Mouse (Mus musculus) lung, postnatal 0 days (tissue): ENCODE measurements around the gene Wipf2. TPM values are rescaled to one million over a fixed set of nuclear protein-coding genes. Genes with fewer than 3 reads are reported as not detected.
A peak's percentile ranks its signal among the peaks of the same experiment; 100 is the strongest.

Experiments
- ATAC-seq: fragments of 200-750 bp; cut with Nextera tagmentation; 2 replicates; pipeline ENCODE4 v1.8.0; 2017; ENCODE audit warnings: moderate library complexity
- DNase-seq: peaks from one replicate; pipeline ENCODE4 v3.0.0-alpha.2; 2016; ENCODE audit warnings: low spot score
- H3K27ac ChIP-seq: fragments of 300-500 bp; sonication (generic); 2 replicates; pipeline ENCODE4 v1.5.1; 2014; ENCODE audit warnings: antibody characterized with exemption, mild to moderate bottlenecking, low read length, mixed read lengths
- H3K27me3 ChIP-seq: fragments of 300-500 bp; sonication (generic); replicated peaks from 2 replicates; pipeline ENCODE4 v1.6.1; 2014; ENCODE audit warnings: low read length, mixed read lengths; ENCODE audit not compliant: insufficient read depth
- H3K36me3 ChIP-seq: fragments of 300-500 bp; sonication (generic); 2 replicates; pipeline ENCODE4 v1.6.1; 2014; ENCODE audit warnings: low read length, mixed read lengths; ENCODE audit not compliant: insufficient read depth
- H3K4me1 ChIP-seq: fragments of 300-500 bp; sonication (generic); 2 replicates; pipeline ENCODE4 v1.6.1; 2014; ENCODE audit warnings: antibody characterized with exemption, low read depth, low read length, mixed read lengths; ENCODE audit not compliant: insufficient read depth
- H3K4me2 ChIP-seq: fragments of 300-500 bp; sonication (generic); replicated peaks from 2 replicates; pipeline ENCODE4 v1.6.1; 2014; ENCODE audit warnings: low read depth, mild to moderate bottlenecking, low read length, moderate library complexity, mixed read lengths
- H3K4me3 ChIP-seq: fragments of 300-500 bp; sonication (generic); 2 replicates; pipeline ENCODE4 v1.5.1; 2014; ENCODE audit warnings: low read depth, low read length
- H3K9ac ChIP-seq: fragments of 300-500 bp; sonication (generic); replicated peaks from 2 replicates; pipeline ENCODE4 v1.6.1; 2014; ENCODE audit warnings: low read depth, mild to moderate bottlenecking
- H3K9me3 ChIP-seq: fragments of 300-500 bp; sonication (generic); 2 replicates; pipeline ENCODE4 v1.6.1; 2016; ENCODE audit warnings: low read length, mixed read lengths
- CTCF ChIP-seq: IDR thresholded peaks from 2 replicates; pipeline ENCODE4 v1.5.1; 2016; ENCODE audit warnings: antibody characterized with exemption, mild to moderate bottlenecking
- EP300 ChIP-seq: IDR thresholded peaks from 2 replicates; pipeline ENCODE4 v1.6.1; 2016; ENCODE audit warnings: antibody characterized with exemption, mild to moderate bottlenecking, control low read depth
- WGBS: fragments of 180-500 bp; shearing (Covaris S2); extraction: QIAGEN DNeasy Blood & Tissue Kit; methylation state at CpG from one replicate; pipeline ENCODE4 v1.1.7; 2014; 5-methylcytosine and 5-hydroxymethylcytosine counted together
- polyA plus RNA-seq: library from polyadenylated mRNA; unstranded; fragments of >200 nt; fragmentation: Nextera tagmentation; extraction: Ambion mirVana; gene quantifications from 2 replicates; pipeline ENCODE4 v1.2.1, GENCODE M21; 2015

The Wipf2 gene
- polyA plus RNA-seq, 1 experiment from 2014 or later, result 4.0 TPM

- no peak overlapping the region for H3K4me3 ChIP-seq
- H3K4me2 ChIP-seq, result no peak overlapping the region
- H3K36me3 ChIP-seq, result no peaks in the 10 kb centered on the region
- no peaks in the 10 kb centered on the region for H3K9me3 ChIP-seq
- no peak overlapping the region for H3K9ac ChIP-seq
- H3K4me1 ChIP-seq, result peaks cover 64% of the 10 kb centered on the region
- ATAC-seq (no peak), DNase-seq (no peak)
- H3K27me3 ChIP-seq, result no peaks in the 10 kb centered on the region
- TF ChIP-seq EP300, result no peak
- no peak for TF ChIP-seq CTCF
- peak overlapping the region; percentile 97; the same call in 1 of the 2 replicates for H3K27ac ChIP-seq
- 85% methylated on average over 3 of the region's 3 CpGs for WGBS
These were observed 71.7 kb downstream of the Wipf2 start for GRCm38 (mm10) chr11:98935123-98935522.

GRCm38 (mm10) chr11:98936170-98936569, 72.7 kb downstream of the Wipf2 start:
- DNase-seq, result peak; percentile 94
- Histone ChIP-seq H3K4me3 (peak overlapping the region; percentile 69), H3K27me3 (no peaks in the 10 kb centered on the region), H3K4me1 (peaks cover 64% of the 10 kb centered on the region), H3K9ac (peak overlapping the region; percentile 45), H3K27ac (peak overlapping the region; percentile 97), H3K36me3 (no peaks in the 10 kb centered on the region), H3K4me2 (peak overlapping the region; percentile 96), H3K9me3 (no peaks in the 10 kb centered on the region)
- under 1% methylated on average over 29 of the region's 29 CpGs for WGBS
- TF ChIP-seq CTCF (no peak), EP300 (peak; percentile 14; the same call in 1 of the 2 replicates)
- peak; percentile 59 for ATAC-seq

GRCm38 (mm10) chr11:98936606-98937409, 73.4 kb downstream of the Wipf2 start:
- peak; percentile 35 for ATAC-seq
- peak; percentile 89 for DNase-seq
- Histone ChIP-seq H3K9ac (peak overlapping the region; percentile 45), H3K27ac (peak overlapping the region; percentile 97), H3K4me3 (peak overlapping the region; percentile 69), H3K27me3 (no peaks in the 10 kb centered on the region), H3K36me3 (no peaks in the 10 kb centered on the region), H3K4me2 (peak overlapping the region; percentile 96), H3K4me1 (peaks cover 59% of the 10 kb centered on the region), H3K9me3 (no peaks in the 10 kb centered on the region)
- TF ChIP-seq EP300 (no peak; the same call in 1 of the 2 replicates), CTCF (peak; percentile 11; the same call in 1 of the 2 replicates)
- WGBS, result 1% methylated on average over 23 of the region's 23 CpGs

GRCm38 (mm10) chr11:98937410-98937913, 74.0 kb downstream of the Wipf2 start:
- Histone ChIP-seq H3K4me3 (peak overlapping the region; percentile 69), H3K4me1 (peaks cover 52% of the 10 kb centered on the region), H3K9ac (peak overlapping the region; percentile 77), H3K27ac (peak overlapping the region; percentile 97), H3K9me3 (no peaks in the 10 kb centered on the region), H3K4me2 (peak overlapping the region; percentile 96), H3K36me3 (no peaks in the 10 kb centered on the region), H3K27me3 (no peaks in the 10 kb centered on the region)
- under 1% methylated on average over 23 of the region's 38 CpGs for WGBS
- TF ChIP-seq CTCF (no peak), EP300 (peak; percentile 60)
- peak; percentile 99 for DNase-seq
- peak; percentile 87 for ATAC-seq

- Histone ChIP-seq H3K4me3 (peak overlapping the region; percentile 69), H3K36me3 (no peaks in the 10 kb centered on the region), H3K9me3 (no peaks in the 10 kb centered on the region), H3K4me1 (peaks cover 51% of the 10 kb centered on the region), H3K4me2 (peak overlapping the region; percentile 96), H3K9ac (peak overlapping the region; percentile 77), H3K27ac (peak overlapping the region; percentile 97), H3K27me3 (no peaks in the 10 kb centered on the region)
- WGBS, result under 1% methylated on average over 39 of the region's 39 CpGs
- TF ChIP-seq EP300 (no peak), CTCF (no peak)
- ATAC-seq (no peak), DNase-seq (peak; percentile 73)
These were observed 74.7 kb downstream of the Wipf2 start for GRCm38 (mm10) chr11:98937914-98938694.

- TF ChIP-seq EP300 (no peak), CTCF (no peak)
- H3K27ac ChIP-seq, result peak overlapping the region; percentile 97
- H3K4me2 ChIP-seq, result peak overlapping the region; percentile 96
- H3K4me3 ChIP-seq, result peak overlapping the region; percentile 69
- 30% methylated on average over 7 of the region's 7 CpGs for WGBS
- DNase-seq, result no peak
- H3K9me3 ChIP-seq, result no peaks in the 10 kb centered on the region
- H3K9ac ChIP-seq, result peak overlapping the region; percentile 77
- H3K27me3 ChIP-seq, result no peaks in the 10 kb centered on the region
- no peak for ATAC-seq
- H3K36me3 ChIP-seq, result no peaks in the 10 kb centered on the region
- H3K4me1 ChIP-seq, result peaks cover 51% of the 10 kb centered on the region
These were observed 75.3 kb downstream of the Wipf2 start for GRCm38 (mm10) chr11:98938701-98939083.
